Mouse (Mus musculus): ENCODE measurements at regions not wholly inside any gene's neighbourhood (a gene's known extent, or its start where the extent isn't known, plus 50 kb on each side); places are given as distances from the start of the nearest gene placed in this dataset.

DNA sequence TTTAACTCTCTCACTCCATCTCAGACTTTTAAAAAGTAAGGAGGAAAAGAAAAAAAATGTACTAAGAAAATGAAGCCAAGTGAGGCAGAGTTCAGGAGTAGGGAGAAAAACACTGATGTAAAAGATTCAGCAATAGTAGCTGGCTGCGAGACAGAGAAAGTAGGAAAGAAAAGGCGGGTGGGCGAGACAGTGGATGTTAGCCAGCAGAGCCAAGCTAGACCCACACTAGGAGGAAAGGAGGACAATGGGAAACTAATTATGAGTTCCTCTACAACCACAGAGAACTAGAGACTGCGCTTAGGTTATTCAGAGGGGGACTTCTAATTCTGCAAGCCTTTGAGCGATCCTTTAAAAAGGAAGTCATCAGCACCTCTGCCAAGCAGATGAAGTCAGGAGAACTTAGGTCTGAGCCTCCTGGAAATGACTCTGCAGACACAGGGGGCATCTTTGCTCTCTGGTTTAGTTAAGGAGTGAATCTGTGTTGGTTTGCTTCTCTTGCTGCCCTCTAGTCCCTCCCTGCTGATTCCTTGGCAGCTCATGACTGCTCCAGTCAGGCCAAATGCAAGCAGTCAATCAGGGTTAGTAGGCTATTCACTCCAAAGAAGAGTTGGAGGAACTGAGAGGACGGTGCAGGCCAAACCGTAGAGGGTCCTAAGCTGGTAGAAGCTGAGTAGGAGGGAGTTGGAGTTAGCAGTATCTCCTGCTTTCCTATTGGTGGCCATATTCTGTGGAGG lies 50.4 kb upstream of the Cyp1b1 start:
- TF ChIP-seq CTCF (IDR thresholded peaks at IDR 0.05) (no peak), EP300 (IDR thresholded peaks at IDR 0.05) (no peak)
